Mouse (Mus musculus) forelimb bud, embryonic 11.5 days (tissue): Measurements from ENCODE around the gene Golt1b.
A peak's percentile ranks its signal among the peaks of the same experiment; 100 is the strongest.

Experiments
- DNase-seq: peaks from one replicate; pipeline ENCODE4 v3.0.0-alpha.2; 2012; ENCODE audit warnings: low read depth, low spot score

Gene Golt1b

DNA sequence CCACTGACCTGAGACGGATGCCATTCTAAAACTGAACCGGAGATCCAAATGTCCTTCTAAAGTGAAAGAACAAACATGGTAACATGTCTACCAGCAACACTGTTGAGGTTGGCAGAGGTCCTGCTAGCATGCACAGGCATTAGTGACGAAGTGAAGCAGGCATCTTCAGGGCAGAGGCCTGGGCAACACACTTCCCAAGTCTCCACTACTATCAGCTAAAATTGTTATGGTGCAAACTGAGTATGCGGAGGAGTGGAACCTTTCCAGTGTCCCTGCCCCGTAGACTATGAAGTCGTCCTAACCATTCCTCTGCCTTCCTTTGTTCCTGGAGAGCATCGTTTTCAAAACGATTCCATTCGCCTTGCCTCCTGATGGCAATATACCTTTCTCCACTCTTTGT is 2.5 kb upstream of the Golt1b start:
- DNase-seq, result no peak

DNA sequence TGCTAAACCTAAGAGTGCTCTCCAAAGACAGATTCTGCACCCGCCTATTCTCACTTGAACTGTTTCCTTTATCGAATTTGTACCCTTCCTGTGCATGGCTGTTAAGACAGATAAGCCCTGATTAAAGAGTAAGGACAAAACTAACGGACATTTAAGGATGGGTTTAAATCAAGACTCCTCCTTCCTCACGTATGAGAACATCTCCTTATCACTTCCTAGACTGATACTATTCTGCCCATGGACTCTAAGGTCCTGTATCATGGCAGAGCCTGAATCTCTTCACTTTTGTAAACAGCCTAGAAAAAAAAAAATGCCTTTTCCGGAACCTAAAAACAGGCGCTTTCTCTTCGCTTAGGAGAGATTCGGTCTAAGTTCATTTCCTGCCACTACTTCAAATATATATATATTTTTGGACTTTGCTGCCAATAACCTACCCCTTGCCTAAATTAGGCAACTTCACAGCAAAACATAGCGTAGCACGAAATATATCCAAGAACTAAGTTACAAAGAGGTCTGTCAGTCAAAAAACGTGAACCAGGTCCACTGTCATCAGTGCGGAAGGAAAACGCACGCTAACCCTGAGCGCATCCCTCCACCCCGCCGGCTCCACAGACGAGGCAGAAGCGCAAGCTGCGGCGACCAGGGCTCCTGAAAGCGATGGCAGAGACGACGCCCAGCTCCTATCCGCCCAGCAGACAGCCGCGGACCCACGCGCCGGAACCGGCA is 573 bp upstream of the Golt1b start:
- peak; percentile 11 for DNase-seq

DNA sequence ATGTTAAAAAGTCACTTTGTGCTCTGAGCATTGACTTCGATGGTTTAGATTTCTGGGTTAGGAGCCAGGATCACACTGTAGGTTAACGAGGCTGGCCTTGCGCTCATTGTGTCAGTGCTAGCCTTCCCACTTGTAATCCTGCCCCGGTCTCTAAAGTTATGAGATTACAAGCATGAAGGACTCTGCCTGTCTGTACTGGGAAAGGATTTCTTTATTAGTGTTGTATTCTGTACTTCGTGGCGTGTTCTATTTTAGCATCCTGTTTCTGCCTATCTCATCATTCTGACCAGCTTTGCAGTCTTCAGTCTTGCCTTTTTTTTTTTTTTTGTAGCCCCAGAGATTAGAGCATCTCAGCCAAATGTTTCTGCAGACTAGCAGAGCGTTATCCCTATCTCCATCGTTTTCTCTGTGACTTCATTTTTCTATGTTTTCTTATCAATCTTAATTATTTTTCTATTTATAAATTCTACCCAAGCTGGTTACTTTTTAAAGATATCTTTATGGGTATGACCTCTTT is 792 bp downstream of the Golt1b start:
- DNase-seq, result peak; percentile 17

DNA sequence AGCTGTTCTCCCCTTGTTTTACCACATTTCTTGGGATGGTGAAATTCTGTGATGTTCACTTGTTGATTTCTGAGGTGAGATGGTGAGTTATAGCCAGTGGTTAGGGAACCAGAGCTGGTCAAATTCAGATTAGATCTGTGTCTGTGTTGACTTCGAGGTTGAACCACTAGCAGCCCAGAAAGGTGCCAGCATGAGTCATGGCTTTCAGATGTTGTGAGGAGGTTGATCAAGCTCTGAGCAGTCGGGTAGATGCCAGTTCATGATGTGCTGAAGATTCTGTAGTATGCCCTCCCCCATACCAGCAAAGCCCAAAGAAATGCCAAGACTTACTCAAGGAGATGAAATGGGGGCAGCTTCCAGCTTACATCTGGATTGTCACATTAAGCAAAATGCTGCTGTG is 2.1 kb downstream of the Golt1b start:
- DNase-seq, result no peak

DNA sequence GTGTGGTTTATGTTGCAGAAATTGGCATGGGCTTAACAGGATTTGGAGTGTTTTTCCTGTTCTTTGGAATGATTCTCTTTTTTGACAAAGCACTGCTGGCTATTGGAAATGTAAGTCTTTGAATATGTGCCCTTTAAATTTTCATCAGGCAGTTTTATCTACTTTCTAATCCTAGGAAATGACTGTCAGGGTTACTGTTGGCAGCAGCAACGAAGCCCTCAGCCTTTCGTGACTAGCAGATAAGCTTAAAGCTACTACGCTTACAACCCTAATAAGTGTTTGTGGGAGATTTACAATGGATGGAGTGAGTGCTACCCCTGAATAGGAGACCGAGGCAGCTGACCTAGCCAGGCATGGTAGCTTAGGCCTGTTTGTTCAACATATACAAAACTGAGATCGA is 5.3 kb downstream of the Golt1b start:
- no peak for DNase-seq

DNA sequence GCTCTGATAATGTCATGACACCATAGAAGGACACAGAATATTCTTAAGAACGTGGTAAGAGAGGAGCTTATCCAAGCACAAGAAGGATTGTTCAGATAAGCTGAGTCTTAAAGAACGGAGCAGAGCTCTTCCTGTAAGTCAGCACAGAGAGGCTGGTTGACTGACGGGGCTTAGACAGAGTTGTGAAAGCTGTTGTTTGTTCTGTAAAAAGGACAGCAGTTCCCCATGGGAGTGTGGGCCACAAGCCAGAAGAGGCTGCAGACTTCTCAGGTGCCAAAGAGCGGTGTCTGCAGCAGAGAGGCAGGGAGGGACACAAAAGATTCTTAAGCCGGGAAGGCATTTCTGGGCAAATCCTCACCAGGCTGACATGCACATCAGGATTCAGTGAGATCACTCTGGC is 7.6 kb downstream of the Golt1b start:
- no peak for DNase-seq

DNA sequence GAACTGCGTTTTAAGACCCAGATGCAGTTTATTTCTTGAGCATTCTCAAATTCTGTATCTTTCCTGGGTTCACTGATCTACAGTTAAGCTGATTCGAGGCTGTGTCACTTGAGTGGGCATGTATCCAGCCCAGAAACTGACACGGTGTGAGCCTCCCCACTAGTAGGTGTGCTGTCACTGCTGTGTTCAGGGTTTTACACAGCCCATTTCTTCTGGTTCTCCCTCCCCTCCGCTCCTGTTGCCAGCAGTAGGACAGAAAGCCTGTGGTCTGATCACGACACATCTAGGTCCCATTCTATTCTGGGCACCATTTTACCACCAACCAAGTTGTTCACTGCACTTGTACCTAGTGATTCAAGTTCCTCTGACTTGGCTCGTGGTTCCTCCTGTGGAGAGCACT is 8.7 kb downstream of the Golt1b start:
- DNase-seq, result no peak

DNA sequence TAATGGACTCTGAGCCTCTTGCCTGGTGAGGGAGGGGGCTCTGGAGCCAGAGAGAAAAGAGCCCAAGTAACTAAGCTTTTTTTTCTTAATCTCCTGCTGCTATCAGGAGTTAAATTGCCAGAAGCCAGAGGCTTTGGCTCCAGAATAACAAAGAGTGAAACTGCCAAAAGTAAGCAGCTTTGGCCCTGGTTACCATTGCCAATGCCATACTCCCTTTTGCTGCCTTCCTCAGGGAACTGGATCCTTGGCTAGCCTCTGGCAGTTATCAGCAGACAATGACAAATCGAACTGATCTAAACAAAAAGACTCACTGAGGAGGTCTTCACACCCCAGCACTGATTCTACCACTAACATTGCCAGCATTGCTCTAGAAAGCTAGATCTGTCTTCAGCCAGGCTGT is 24.1 kb downstream of the Golt1b start:
- no peak for DNase-seq

DNA sequence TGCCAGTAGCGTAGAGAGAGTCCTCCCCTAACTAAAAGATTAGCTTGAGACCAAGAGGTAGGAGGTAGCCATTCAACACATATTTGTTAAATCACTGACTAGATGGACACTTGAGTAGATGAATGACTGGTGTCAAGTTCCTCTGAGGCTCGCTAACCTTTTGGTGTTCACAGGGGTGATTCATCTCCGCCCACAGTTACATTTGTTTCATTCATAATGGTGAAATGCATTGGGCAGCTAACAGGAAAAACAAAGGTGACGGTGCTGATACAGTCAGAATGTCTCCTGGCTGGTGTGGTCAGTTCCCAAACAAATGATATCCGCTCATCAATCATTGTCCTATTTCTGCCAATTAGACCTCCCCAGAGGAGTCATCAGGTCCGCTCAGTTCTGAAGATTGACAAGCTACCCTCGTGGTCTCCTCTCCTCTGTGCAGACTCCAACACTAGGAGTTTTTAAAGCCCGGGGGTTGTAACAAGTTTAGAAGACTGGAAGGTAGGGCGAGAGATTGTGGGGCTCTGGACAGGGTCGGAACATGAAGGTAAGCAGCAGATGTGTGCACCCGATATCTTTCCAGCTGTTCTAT is 26.0 kb downstream of the Golt1b start, which contains the start of gene Spx:
TSS of gene Spx (plus strand) at position 536 of the 586 bp plus-strand sequence.
- no peak for DNase-seq

DNA sequence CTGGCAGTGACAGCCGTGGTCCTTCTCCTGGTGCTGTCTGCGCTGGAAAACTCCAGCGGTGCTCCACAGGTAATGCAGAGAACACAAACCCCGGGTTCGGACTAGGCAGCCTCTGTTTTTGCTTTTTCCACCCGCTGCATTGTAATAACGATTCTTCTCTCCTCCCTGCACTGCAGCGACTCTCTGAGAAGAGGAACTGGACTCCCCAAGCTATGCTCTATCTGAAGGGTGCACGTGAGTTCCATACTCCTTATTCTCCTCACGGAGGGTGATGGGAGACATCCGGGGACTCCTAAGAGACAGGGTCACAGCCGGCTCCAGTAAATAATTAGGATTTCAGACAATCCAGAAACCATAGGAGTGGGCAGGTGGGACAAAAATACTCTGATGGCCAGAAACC is 26.8 kb downstream of the Golt1b start:
- no peak for DNase-seq

DNA sequence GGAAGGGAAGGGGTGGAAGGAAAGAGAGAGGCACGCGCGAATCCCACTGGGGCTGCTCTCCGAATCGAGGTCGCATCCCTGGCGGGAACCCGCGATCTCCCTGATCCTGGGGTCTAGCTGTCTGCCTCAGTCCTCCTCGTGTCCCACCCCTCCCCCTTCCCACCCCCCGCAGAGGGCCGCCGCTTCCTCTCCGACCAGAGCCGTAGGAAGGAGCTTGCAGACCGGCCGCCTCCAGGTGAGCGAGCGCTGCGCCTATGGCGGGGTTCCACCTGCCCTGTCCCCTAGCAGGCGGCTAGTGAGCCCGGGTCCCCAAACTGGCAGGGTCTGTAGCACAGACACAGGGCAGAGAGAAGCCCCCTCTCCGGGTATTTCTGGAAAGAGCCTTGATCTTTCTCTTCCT is 27.6 kb downstream of the Golt1b start:
- DNase-seq, result no peak

DNA sequence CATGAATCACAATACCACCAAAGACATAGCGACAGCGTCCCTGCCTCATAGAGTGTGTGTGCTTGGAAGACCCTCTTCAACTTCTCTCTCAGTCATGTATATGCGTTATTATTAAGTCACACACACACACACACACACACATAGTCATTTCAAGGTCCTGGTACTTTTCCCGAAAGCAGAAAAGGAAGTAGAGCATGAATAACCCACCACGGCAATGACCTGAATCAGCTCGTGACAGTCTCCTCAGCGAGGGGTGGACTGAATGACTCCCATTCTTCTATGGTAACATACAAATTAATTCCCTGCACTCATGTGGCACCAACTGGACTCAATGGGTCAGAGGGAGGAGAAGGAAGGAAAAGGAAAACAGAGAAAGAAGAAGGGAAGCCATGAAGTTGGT is 38.0 kb downstream of the Golt1b start:
- DNase-seq, result no peak

DNA sequence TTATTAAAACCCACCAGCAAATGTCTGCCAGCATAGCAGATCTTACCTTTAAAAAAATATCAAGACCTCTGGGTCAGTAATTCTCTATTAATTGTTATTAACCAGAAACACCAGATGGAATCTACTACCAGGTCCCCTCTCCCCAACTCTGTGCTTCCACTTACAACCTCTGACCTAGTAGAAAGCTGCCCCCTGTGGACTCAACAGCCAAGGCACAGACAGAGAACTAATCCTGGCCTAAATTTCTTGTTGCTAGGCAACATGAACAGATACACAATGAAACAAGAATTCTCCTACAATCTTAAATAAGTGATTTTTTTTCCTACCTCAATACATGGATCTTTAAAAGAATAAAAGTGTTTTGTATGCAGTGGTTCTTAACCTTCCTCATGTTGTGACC is 42.1 kb downstream of the Golt1b start:
- no peak for DNase-seq

DNA sequence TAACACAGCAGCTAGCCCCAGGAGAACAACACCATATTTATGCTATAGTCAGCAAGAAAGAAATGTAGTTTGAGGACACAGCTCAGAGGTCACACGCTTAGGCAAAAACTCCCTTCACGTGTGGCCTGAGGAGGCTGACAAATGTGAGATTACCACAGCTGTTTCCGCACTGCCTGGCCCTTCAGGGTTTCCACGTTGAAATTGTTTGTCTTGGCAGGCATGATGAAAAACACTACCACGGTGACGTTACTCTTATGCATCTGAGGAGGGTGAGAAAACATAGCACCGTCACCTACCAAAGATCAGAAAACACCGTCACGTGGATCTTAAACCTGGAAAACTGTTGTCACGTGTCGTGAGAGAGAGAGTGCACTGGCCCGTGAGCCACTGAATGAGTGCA is 64.4 kb downstream of the Golt1b start:
- DNase-seq, result no peak

DNA sequence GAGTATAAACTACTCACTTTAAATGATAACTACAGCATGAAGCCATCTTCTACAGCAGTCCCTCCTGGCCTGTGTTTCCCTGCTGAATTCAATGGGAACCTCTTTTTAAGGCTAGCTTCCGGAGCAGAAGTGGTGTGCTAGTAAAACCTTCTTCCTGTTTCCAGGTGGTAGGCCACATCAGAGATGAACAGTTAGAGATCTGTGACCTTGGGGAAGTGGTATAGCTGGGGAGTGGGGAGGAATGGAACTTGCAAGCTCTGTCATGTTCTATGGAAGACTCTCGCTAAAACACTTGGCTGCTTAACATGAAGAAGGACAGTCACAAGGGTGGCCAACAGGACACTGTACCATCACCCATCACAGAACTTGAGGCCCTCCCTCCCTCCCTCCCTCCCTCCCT is 66.3 kb downstream of the Golt1b start:
- DNase-seq, result no peak
